Mouse (Mus musculus) erythroblast, embryonic 14.5 days (primary cell): ENCODE data around the gene Atad2b. TPM values are rescaled to one million over a fixed set of nuclear protein-coding genes. Genes with fewer than 3 reads are reported as not detected.
A peak's percentile ranks its signal among the peaks of the same experiment; 100 is the strongest.

ENCODE experiments used
- H3K27me3 ChIP-seq: 2 replicates; pipeline ENCODE4 v1.6.1; 2012; ENCODE audit warnings: inconsistent platforms; ENCODE audit not compliant: control insufficient read depth
- H3K36me3 ChIP-seq: 2 replicates; pipeline ENCODE4 v1.6.1; 2012; ENCODE audit warnings: mild to moderate bottlenecking, inconsistent platforms; ENCODE audit not compliant: control insufficient read depth
- H3K4me1 ChIP-seq: 2 replicates; pipeline ENCODE4 v1.6.1; 2012; ENCODE audit warnings: inconsistent platforms; ENCODE audit not compliant: control insufficient read depth
- H3K4me3 ChIP-seq: replicated peaks from 2 replicates; pipeline ENCODE3; 2012; ENCODE audit warnings: moderate library complexity, mild to moderate bottlenecking, inconsistent platforms
- H3K9me3 ChIP-seq: 2 replicates; pipeline ENCODE4 v1.6.1; 2012; ENCODE audit warnings: low read length, inconsistent platforms, mixed read lengths; ENCODE audit not compliant: control insufficient read depth
- GATA1 ChIP-seq: IDR thresholded peaks from 2 replicates; pipeline ENCODE4 v1.6.1; 2012; ENCODE audit warnings: low read length, inconsistent platforms, mixed read lengths
- TAL1 ChIP-seq: IDR thresholded peaks from 3 replicates; pipeline ENCODE4 v1.6.1; 2012; ENCODE audit warnings: low read length, inconsistent platforms, mixed read lengths
- polyA plus RNA-seq: library from polyadenylated mRNA; stranded (reverse); fragments of >175 nt; gene quantifications from 2 replicates; pipeline ENCODE4 v1.2.3, GENCODE M21; 2012

Gene Atad2b
- polyA plus RNA-seq: 0.40 and 0.65 TPM in 2 replicates

DNA sequence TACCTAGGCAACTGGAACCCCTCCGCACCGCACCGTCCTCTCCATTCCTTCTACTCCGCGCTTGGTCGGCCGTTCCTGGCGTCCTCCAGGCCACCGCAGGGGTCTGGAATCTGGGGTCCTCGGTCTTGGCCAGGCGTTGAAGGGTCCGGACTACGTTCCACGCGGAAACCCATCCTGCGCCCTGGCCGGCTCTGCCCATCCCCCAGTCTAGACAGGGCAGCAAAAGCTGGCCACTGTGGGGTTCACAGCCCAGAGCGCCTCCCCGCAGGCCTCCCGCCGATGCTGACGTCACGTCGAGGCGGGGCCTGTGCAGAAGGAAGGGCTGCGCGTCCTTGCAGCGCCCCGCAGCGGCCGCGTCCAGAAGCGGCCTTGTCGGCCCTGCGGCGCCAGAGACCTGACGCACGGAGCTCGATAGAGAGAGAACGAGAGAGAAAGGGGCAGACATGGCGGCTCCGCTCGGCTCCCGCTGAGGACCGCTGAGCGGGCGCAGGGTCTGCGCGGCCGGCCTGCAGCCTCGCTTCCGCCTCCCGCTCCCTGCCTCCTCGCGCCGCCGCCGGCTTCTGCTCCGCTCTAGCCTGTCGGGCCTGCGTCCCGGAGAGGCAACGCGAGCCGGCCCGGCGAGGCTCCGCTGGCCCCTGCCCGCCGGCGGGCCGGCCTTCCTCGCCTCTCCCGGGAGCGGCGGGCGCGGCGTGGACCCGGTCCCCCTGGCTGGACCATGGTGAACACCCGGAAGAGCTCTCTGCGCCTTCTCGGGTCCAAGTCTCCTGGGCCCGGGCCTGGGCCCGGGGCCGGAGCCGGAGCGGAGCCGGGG lies at the start of gene Atad2b:
TSS of gene Atad2b (plus strand) at position 360 of the 811 bp plus-strand sequence.
- no peaks in the 10 kb centered on the region; the same call in 1 of the 2 replicates for H3K27me3 ChIP-seq

DNA sequence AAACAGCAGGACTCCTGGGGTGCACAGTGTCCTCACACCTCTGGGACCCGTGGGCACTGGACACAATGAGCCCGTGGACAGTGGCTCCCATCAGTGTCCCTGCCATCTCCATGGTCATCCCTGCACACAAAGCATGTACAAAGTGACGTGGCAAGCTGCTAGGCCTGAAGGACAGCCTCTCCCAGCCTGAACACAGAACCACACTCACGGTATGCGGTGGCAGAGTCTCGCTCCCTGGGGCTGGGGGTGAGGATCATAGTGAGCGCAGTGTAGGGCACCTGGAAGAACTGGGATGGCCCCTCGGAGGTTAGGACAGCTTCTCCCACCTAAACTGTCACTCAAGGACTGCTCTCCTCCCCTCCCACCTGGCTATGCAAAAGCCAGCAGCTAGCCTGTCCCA lies 48.2 kb upstream of the Atad2b start:
- Histone ChIP-seq H3K4me1 (peaks cover 61% of the 10 kb centered on the region), H3K36me3 (peaks cover 89% of the 10 kb centered on the region), H3K9me3 (no peaks in the 10 kb centered on the region), H3K27me3 (no peaks in the 10 kb centered on the region), H3K4me3 (no peak overlapping the region)
- no peak for TF ChIP-seq GATA1
- TF ChIP-seq TAL1: no peak

More for the DNA sequence above, at the start of gene Atad2b:
- Histone ChIP-seq H3K9me3 (no peaks in the 10 kb centered on the region), H3K36me3 (peaks cover 8% of the 10 kb centered on the region), H3K4me3 (peak within 1 kb of the TSS; percentile 88), H3K4me1 (peaks cover 28% of the 10 kb centered on the region)
- TF ChIP-seq GATA1 (no peak), TAL1 (no peak)

DNA sequence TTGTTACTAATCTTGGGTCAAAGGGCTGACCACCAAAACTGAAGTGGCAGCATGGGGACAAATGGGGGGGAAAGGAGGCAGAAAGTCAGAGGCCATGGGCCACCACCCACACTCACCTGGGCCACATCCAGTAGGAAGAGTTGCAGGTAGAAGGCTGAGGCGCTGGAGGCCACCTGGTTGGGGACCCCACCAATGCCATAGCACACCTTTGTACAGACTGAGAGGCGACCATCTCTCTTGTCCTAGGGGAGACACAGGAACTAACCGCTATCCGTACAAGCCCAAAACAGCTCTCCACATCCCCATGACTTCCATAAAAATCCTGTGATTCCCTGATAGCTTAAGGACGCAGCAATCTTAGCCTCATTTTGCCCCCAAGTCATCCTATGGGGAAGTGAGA lies 45.9 kb upstream of the Atad2b start:
- TF ChIP-seq GATA1 (no peak), TAL1 (no peak)
- no peaks in the 10 kb centered on the region for H3K27me3 ChIP-seq
- no peaks in the 10 kb centered on the region for H3K9me3 ChIP-seq
- H3K4me3 ChIP-seq: peak overlapping the region; percentile 79
- H3K4me1 ChIP-seq: peaks cover 80% of the 10 kb centered on the region
- peaks cover 77% of the 10 kb centered on the region for H3K36me3 ChIP-seq

GRCm38 (mm10) chr12:4872273-4872672 lies 44.9 kb upstream of the Atad2b start:
- TF ChIP-seq TAL1 (no peak), GATA1 (no peak)
- peaks cover 75% of the 10 kb centered on the region for H3K36me3 ChIP-seq

DNA sequence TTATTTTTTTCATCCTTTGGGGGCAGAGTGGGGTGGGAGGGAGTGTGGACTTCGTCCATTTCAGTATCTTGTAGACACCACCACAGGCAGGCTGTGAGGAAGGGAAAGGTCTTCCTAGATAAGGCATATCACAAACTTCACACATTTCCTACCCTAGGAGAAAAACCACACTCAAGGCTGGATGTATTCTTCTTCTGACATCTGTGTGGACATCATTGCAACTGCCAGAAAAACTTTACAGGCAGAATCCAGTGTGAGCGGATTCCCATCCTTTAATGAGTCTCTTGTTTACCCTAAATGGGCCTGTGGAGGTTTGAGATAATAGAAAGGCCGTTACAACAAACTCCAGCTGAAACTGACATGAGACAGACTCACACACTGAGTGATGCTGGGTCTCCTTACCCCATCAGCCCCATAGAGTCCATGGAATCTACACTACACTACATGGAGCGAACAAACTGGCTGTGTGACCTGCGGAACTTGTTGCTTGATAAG lies 44.1 kb upstream of the Atad2b start:
- Histone ChIP-seq H3K36me3 (peaks cover 69% of the 10 kb centered on the region), H3K9me3 (no peaks in the 10 kb centered on the region), H3K27me3 (no peaks in the 10 kb centered on the region), H3K4me3 (peak overlapping the region; percentile 79), H3K4me1 (peaks cover 72% of the 10 kb centered on the region)
- TF ChIP-seq GATA1: peak; percentile 86
- peak; percentile 87 for TF ChIP-seq TAL1

More at GRCm38 (mm10) chr12:4872273-4872672, 44.9 kb upstream of the Atad2b start:
- Histone ChIP-seq H3K4me1 (peaks cover 78% of the 10 kb centered on the region), H3K9me3 (no peaks in the 10 kb centered on the region), H3K27me3 (no peaks in the 10 kb centered on the region), H3K4me3 (peak overlapping the region; percentile 79)

DNA sequence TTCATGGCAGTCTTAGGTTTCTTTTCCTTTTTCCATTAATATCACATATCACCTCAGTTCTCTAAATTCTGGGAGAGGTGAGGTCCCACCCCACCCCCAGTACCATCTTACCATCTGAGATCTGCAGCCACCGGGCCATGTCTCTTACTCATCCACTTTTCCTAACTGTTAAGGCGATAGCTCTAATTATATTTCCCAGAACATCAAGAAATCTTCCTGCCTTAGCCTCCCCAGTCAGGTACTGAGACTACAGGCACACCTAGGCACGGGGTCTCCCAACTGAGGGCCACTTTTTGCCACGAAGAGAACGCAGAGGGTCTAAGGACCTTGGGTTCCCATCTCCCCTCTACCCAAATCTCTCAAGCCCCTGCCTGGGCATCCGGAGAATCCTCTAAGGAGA lies 43.6 kb upstream of the Atad2b start:
- peaks cover 72% of the 10 kb centered on the region for H3K4me1 ChIP-seq

DNA sequence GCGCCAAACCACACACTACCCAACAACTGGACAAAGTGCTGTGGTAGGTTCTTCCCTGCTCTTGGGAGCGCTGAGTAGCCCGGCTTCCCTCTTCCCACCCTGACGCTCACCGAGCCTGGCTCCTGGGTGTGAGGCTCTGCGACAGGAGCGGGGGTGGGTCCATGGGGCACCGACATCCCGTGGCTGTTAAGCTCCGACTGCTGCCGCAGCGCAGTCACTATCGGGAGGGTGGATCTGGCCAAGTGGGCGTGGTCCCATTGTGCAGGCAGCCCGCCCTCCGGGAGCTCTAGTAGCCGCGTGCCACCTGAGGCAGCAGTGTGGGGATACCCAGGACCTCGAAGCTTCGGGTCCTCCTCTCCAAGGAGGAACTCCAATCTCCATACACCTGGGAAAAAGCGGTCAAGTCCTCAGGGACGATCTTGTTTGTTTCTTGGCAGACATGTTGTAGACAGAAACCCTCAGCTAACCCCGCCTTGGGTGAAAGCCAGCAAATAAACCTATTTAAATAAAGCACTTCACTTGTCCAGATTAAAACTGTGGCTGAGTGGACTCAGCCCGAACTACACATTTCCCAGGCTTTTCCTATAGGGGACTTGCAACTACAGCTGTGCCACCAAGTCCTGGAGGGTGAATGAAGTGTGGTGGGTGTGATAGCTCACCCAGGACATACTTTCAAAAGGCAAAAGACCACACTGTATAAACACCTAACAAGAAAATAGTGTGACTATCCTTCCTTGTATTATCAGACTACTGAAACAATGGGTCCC lies 42.8 kb upstream of the Atad2b start, which contains the start of gene Mfsd2b:
TSS of gene Mfsd2b (minus strand) at position 199 of the 767 bp plus-strand sequence.
- TF ChIP-seq GATA1 (peak; percentile 100), TAL1 (no peak)
- Histone ChIP-seq H3K4me3 (peak within 1 kb of the TSS; percentile 79), H3K4me1 (peaks cover 64% of the 10 kb centered on the region), H3K9me3 (no peaks in the 10 kb centered on the region), H3K36me3 (peaks cover 69% of the 10 kb centered on the region), H3K27me3 (no peaks in the 10 kb centered on the region)

More for the DNA sequence above, 43.6 kb upstream of the Atad2b start:
- Histone ChIP-seq H3K4me3 (peak overlapping the region; percentile 79), H3K27me3 (no peaks in the 10 kb centered on the region), H3K9me3 (no peaks in the 10 kb centered on the region), H3K36me3 (peaks cover 69% of the 10 kb centered on the region)
- no peak for TF ChIP-seq GATA1
- TF ChIP-seq TAL1: no peak

- no peaks in the 10 kb centered on the region for H3K27me3 ChIP-seq
- H3K4me1 ChIP-seq: peaks cover 52% of the 10 kb centered on the region
- peaks cover 69% of the 10 kb centered on the region for H3K36me3 ChIP-seq
- no peaks in the 10 kb centered on the region for H3K9me3 ChIP-seq
- TF ChIP-seq TAL1: no peak
- no peak for TF ChIP-seq GATA1
- no peak overlapping the region for H3K4me3 ChIP-seq
Observed at GRCm38 (mm10) chr12:4875623-4876022, 41.5 kb upstream of the Atad2b start.
